Mouse (Mus musculus): ENCODE results near the gene Kcnk6. TPM values are rescaled to one million over a fixed set of nuclear protein-coding genes. Genes with fewer than 3 reads are reported as not detected.

The Kcnk6 gene
- total RNA-seq (2021): 1 to 10 TPM; 4.7 to 5.9 TPM
- long read RNA-seq, experiment 1, full-length matches to known transcripts: 2 of 3 reads
- long read RNA-seq, experiment 1, partial matches to known transcripts: 1 of 3 reads
- long read RNA-seq, experiment 1, other reads (novel, unspliced or antisense): 0 of 3 reads
- long read RNA-seq, experiment 2, full-length matches to known transcripts: 1 of 2 reads
- long read RNA-seq, experiment 2, partial matches to known transcripts: 0 of 2 reads
- long read RNA-seq, experiment 2, other reads (novel, unspliced or antisense): 1 of 2 reads

DNA sequence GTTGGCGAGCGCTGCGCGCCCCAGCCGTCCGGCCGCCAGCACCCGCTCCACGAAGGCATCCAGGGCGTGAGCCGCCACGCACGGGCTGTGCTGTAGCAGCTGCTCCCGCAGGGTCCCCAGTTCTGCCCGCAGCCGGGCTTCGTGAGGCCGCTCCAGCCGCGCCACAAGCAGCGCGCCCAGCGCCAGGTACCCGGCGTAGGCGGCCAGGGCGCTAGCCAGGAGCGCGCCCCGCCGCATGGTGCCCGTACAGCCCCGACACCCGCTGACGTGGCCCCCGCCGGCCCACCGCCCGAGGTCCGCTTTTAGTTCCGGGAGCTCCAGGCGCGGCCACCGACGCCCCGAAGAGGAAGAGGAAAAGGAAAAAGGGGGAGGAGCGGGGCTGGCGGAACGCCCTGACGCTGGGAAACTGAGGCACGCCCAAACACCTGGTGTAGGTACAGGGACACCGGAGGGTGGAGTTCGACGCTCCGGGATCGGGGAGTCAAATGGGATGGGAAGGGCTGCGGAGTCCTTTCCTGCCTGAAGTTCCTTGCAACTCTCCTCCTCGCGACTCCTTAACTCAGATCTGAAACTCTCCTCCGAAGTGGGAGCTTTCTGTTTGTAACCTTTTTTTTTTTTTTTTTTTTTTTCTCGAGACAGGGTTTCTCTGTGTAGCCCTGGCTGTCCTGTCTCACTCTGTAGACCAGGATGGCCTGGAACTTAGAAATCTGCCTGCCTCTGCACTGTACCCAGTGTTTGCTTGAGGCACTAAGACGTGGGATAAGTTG is at the start of gene Kcnk6:
TSS of gene Kcnk6 (minus strand) at position 269 of the 767 bp plus-strand sequence.
- peak; percentile 40 to 58 for DNase-seq (ENCODE audit: low spot score in 2 of 2)

- no peak for DNase-seq (ENCODE audit: low spot score in 2 of 2)
Observed at GRCm38 (mm10) chr7:29281201-29282073, 49.1 kb upstream of the Kcnk6 start, which contains the start of gene Spint2. Gene Spint2 (minus strand): TSS chr7:29281912.

- no peak for DNase-seq (ENCODE audit: low spot score in 2 of 2)
Observed at GRCm38 (mm10) chr7:29280801-29281200, 48.5 kb upstream of the Kcnk6 start.

DNA sequence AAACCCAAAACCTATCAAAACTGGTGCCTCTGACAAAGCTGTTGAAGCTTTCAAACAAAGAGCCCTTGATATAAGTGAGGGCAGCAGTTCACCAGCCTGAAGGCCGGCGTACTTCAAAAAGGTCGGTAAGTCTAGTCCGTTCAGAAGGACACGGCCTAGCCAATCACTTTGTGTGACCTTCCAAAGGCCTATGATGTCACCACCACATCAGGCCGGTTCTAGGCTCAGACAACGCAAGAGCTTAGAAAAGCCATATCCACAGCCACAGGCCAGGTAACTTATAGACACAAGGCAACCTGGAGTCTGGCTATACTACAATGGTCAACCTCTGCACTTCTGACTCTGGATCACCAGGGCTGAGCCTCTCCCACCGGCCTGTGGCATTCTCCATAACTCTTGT is 47.6 kb upstream of the Kcnk6 start:
- DNase-seq (ENCODE audit: low spot score in 2 of 2): no peak

- DNase-seq (ENCODE audit: low spot score in 2 of 2): no peak
Observed at GRCm38 (mm10) chr7:29279261-29279660, 46.9 kb upstream of the Kcnk6 start.

DNA sequence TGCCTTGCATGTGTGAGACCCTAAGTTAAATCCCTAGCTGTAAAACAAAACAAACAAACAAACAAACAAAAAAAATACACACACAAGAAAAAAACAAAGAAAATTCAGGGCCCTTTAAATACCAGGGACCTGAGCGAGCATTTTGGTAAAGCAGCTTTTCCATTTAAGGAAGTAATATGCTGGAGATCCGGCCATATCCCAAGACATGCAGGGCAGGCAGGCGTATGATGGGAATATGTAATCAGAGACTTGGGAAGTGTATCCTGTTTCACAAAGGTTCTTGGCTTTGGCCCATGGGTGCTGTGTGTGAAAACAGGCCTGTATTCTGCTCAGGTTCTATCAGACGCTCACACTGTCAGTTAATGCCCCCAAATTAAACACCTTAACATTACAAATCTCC is 45.2 kb upstream of the Kcnk6 start:
- DNase-seq (ENCODE audit: low spot score in 2 of 2): no peak

GRCm38 (mm10) chr7:29276715-29277114 is 44.4 kb upstream of the Kcnk6 start:
- no peak for DNase-seq (ENCODE audit: low spot score in 2 of 2)

- no peak for DNase-seq (ENCODE audit: low spot score in 2 of 2)
Observed at GRCm38 (mm10) chr7:29271687-29272465, 39.6 kb upstream of the Kcnk6 start.

- DNase-seq (ENCODE audit: low spot score in 2 of 2): no peak
Observed at GRCm38 (mm10) chr7:29270445-29270844, 38.1 kb upstream of the Kcnk6 start.

DNA sequence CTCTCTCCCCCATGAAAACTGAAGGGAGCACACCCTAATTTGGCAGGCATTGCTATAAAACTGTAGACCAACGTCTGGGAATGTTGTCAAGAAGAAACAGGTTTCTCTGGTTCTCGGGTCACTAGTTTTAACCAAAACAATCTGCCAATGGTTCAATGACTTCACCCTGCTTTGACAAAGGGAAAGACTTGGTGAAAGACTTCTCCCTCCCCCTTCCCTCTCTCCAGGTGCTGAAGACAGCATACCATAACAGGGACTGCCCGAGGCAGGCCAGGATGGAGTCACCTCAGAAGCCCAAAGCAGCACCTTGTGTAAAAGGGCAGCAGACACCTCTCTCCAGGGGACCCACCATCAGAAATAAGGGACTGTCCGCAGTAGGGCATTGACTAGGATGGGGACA is 34.6 kb upstream of the Kcnk6 start:
- DNase-seq (ENCODE audit: low spot score in 2 of 2): no peak

GRCm38 (mm10) chr7:29265636-29266035 is 33.3 kb upstream of the Kcnk6 start:
- DNase-seq (ENCODE audit: low spot score in 2 of 2): no peak

DNA sequence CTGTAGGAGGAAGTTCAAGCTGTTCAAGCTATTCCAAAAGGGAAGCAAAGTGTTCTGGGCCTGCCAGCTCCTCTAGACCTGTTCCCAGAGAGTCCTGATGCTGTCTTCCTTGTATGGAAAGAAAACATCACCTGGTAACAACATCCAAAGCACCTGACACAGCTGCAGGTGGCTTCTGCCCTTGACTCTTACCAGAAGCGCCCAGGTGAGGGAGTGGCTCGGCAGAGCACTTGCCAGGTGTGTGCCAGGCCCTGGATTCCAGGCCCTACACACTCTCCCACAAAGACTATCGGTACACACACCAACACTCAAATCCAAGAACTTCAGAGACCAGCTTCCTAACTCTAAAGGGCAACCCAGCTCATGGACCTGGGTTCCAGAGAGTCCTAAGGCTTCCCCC is 31.5 kb upstream of the Kcnk6 start:
- DNase-seq (ENCODE audit: low spot score in 2 of 2): no peak

DNA sequence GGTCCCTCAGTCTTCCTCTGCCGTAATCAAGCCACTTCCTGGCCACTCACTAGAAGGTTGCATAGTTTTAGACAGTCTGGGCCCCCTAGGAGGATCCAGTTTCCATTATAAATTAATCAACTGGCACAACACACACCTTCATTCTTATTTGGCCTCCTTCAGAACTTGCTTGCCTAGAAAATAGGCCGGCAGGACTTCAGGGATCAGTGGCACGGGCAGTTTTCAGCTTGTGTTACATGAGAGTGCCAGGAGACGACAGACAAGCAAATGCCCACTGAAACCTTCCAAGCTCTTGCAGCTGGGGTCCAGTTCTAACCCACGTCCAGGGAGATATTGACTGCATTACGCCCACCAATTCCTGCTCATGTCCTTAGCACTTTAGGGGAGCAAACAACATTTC is 29.8 kb upstream of the Kcnk6 start:
- DNase-seq (ENCODE audit: low spot score in 2 of 2): no peak

- DNase-seq (ENCODE audit: low spot score in 2 of 2): no peak
Observed at GRCm38 (mm10) chr7:29259781-29260730, 27.7 kb upstream of the Kcnk6 start.

DNA sequence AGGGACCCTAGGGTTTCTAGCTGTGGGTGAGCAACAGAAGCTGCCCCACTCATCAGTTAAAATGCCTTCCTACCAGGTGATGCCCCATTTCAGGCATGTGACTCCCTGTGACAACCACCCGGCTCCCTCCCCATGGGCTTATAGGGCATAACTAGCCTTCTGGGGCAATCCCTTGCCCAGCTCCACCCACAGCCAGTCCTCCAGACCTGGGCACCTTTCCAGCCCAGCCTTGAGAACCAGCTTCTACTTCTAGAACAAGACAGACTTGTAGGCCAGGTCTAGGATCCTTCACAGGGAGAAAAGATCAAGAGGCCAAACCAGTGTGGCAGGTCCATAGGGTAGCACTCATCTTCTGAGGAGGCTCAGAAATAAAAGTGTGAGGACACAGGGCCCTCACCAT is 25.1 kb upstream of the Kcnk6 start:
- no peak for DNase-seq (ENCODE audit: low spot score in 2 of 2)

GRCm38 (mm10) chr7:29255875-29256274 is 23.6 kb upstream of the Kcnk6 start:
- no peak for DNase-seq (ENCODE audit: low spot score in 2 of 2)

- no peak for DNase-seq (ENCODE audit: low spot score in 2 of 2)
Observed at GRCm38 (mm10) chr7:29253842-29254241, 21.5 kb upstream of the Kcnk6 start.

GRCm38 (mm10) chr7:29251166-29251565 is 18.9 kb upstream of the Kcnk6 start:
- no peak for DNase-seq (ENCODE audit: low spot score in 2 of 2)

GRCm38 (mm10) chr7:29248261-29248841 is 16.0 kb upstream of the Kcnk6 start, which contains the start of gene 2200002D01Rik:
Gene 2200002D01Rik (minus strand): TSS chr7:29248466.
- DNase-seq (ENCODE audit: low spot score in 2 of 2): no peak

Data from gastrocnemius, postnatal 4 days (tissue).